ENCODE assay signal across 29 mouse cellular contexts in genomic region chr15:77331444-77331843, GRCm38 (mm10). TPM values are rescaled to one million over a fixed set of nuclear protein-coding genes. Genes with fewer than 3 reads are reported as not detected.
A peak's percentile ranks its signal among the peaks of the same experiment; 100 is the strongest.
DNase-seq lines count a peak whose midpoint lies in the region; ATAC-seq and TF ChIP-seq lines count a peak whose summit lies in the region.
"Had no signal": no experiment of that assay in that cellular context is flagged by ENCODE, and none has a peak within 500 bp of the region (broad histone marks: within the 10 kb centered on the region; RNA-seq: fewer than 3 reads in every experiment).

No protein-coding gene starts in this region.

- no peak for TF ChIP-seq POLR2A in kidney, adult 2 months (IDR thresholded peaks at IDR 0.05; ENCODE audit: low read depth, low read length)

- no peaks in the 10 kb centered on the region for H3K9me3 ChIP-seq in kidney, embryonic 15.5 days (replicated peaks)
- H3K9me3 ChIP-seq in embryonic facial prominence, embryonic 10.5 days, result no peaks in the 10 kb centered on the region
- no peaks in the 10 kb centered on the region for H3K9me3 ChIP-seq in limb, embryonic 12.5 days
- H3K9me3 ChIP-seq: embryonic facial prominence, embryonic 12.5 days; forebrain, embryonic 12.5 days; hindbrain, embryonic 10.5 days; hindbrain, embryonic 15.5 days; limb, embryonic 13.5 days; midbrain, embryonic 13.5 days; neural tube, embryonic 13.5 days had no signal

- no peak for TF ChIP-seq CTCF in kidney, adult 2 months (conservative IDR thresholded peaks at IDR 0.05; ENCODE audit: insufficient read depth, insufficient read length, low read depth, low read length)

- H3K27ac ChIP-seq in kidney, embryonic 15.5 days, result peak overlapping the region; percentile 42
- H3K27ac ChIP-seq in kidney, adult 2 months (ENCODE audit: insufficient read depth, low read depth, low read length), result no peak overlapping the region
- 0 out of 2 replicates have a peak overlapping the region, but pooled peaks have one; percentile 44 for H3K27ac ChIP-seq in embryonic facial prominence, embryonic 10.5 days (replicated peaks)
- H3K27ac ChIP-seq in limb, embryonic 12.5 days, result peak overlapping the region; percentile 68
- H3K27ac ChIP-seq: embryonic facial prominence, embryonic 12.5 days; forebrain, embryonic 12.5 days; hindbrain, embryonic 10.5 days; hindbrain, embryonic 15.5 days; limb, embryonic 13.5 days; liver, embryonic 14.5 days; macrophage; midbrain, embryonic 13.5 days; neural tube, embryonic 13.5 days had no signal

- peaks cover 36% of the 10 kb centered on the region for H3K4me1 ChIP-seq in kidney, embryonic 15.5 days
- H3K4me1 ChIP-seq in kidney, adult 2 months (ENCODE audit: control insufficient read depth, insufficient read depth, low read length), result no peaks in the 10 kb centered on the region; the same call in 1 of the 2 replicates
- H3K4me1 ChIP-seq in embryonic facial prominence, embryonic 10.5 days, result peaks cover 34% of the 10 kb centered on the region
- peaks cover 18% of the 10 kb centered on the region for H3K4me1 ChIP-seq in limb, embryonic 12.5 days (replicated peaks)

- H3K9ac ChIP-seq in kidney, embryonic 15.5 days, result no peak overlapping the region
- no peak overlapping the region for H3K9ac ChIP-seq in limb, embryonic 12.5 days (replicated peaks)
- H3K9ac ChIP-seq: embryonic facial prominence, embryonic 12.5 days; forebrain, embryonic 12.5 days; forebrain, postnatal 0 days; hindbrain, embryonic 15.5 days; limb, embryonic 13.5 days; liver, embryonic 14.5 days; midbrain, embryonic 13.5 days; neural tube, embryonic 13.5 days had no signal

- 46% methylated on average over 4 of the region's 4 CpGs for WGBS in kidney, embryonic 15.5 days
- 62% methylated on average over 4 of the region's 4 CpGs for WGBS in kidney, adult 2 months
- 81% methylated on average over 4 of the region's 4 CpGs for WGBS in embryonic facial prominence, embryonic 10.5 days
- 52% methylated on average over 4 of the region's 4 CpGs for WGBS in limb, embryonic 12.5 days

- peak; percentile 73; the same call in 1 of the 2 replicates for ATAC-seq in kidney, embryonic 15.5 days (replicated peaks; ENCODE audit: low FRiP score)
- ATAC-seq in limb, embryonic 12.5 days (ENCODE audit: insufficient number of reproducible peaks, insufficient read depth, low FRiP score, low TSS enrichment, low read depth), result no peak
- ATAC-seq: activated CD4-positive, CD25-positive, alpha-beta regulatory T cell, adult 4 months; midbrain, embryonic 13.5 days had no signal

- H3K4me2 ChIP-seq in kidney, embryonic 15.5 days, result no peak overlapping the region
- no peak overlapping the region for H3K4me2 ChIP-seq in limb, embryonic 12.5 days
- H3K4me2 ChIP-seq: embryonic facial prominence, embryonic 12.5 days; forebrain, embryonic 12.5 days; heart, embryonic 11.5 days; hindbrain, embryonic 15.5 days; limb, embryonic 13.5 days; midbrain, embryonic 13.5 days; neural tube, embryonic 13.5 days had no signal

- H3K27me3 ChIP-seq in kidney, embryonic 15.5 days, result no peaks in the 10 kb centered on the region
- no peaks in the 10 kb centered on the region for H3K27me3 ChIP-seq in kidney, adult 2 months (replicated peaks; ENCODE audit: control insufficient read depth, insufficient read depth, low read length)
- H3K27me3 ChIP-seq in embryonic facial prominence, embryonic 10.5 days (replicated peaks; ENCODE audit: low read depth, poor library complexity, severe bottlenecking), result no peaks in the 10 kb centered on the region
- H3K27me3 ChIP-seq in limb, embryonic 12.5 days, result no peaks in the 10 kb centered on the region
- H3K27me3 ChIP-seq: embryonic facial prominence, embryonic 12.5 days; forebrain, embryonic 12.5 days; hindbrain, embryonic 15.5 days; limb, embryonic 13.5 days; midbrain, embryonic 13.5 days; neural tube, embryonic 13.5 days had no signal

- no peak overlapping the region for H3K4me3 ChIP-seq in kidney, embryonic 15.5 days (replicated peaks)
- no peak overlapping the region for H3K4me3 ChIP-seq in kidney, adult 2 months (ENCODE audit: insufficient read depth, low read depth, low read length)
- H3K4me3 ChIP-seq in embryonic facial prominence, embryonic 10.5 days, result no peak overlapping the region
- H3K4me3 ChIP-seq in limb, embryonic 12.5 days (replicated peaks), result no peak overlapping the region
- H3K4me3 ChIP-seq: embryonic facial prominence, embryonic 12.5 days; forebrain, embryonic 12.5 days; hindbrain, embryonic 10.5 days; hindbrain, embryonic 15.5 days; limb, embryonic 13.5 days; midbrain, embryonic 13.5 days; neural tube, embryonic 13.5 days had no signal

- no peaks in the 10 kb centered on the region for H3K36me3 ChIP-seq in kidney, embryonic 15.5 days
- H3K36me3 ChIP-seq in kidney, adult 2 months (ENCODE audit: control insufficient read depth, insufficient read depth, low read length), result no peaks in the 10 kb centered on the region
- no peaks in the 10 kb centered on the region for H3K36me3 ChIP-seq in embryonic facial prominence, embryonic 10.5 days (replicated peaks)
- H3K36me3 ChIP-seq in limb, embryonic 12.5 days, result no peaks in the 10 kb centered on the region
- H3K36me3 ChIP-seq: embryonic facial prominence, embryonic 12.5 days; forebrain, embryonic 12.5 days; hindbrain, embryonic 10.5 days; hindbrain, embryonic 15.5 days; limb, embryonic 13.5 days; midbrain, embryonic 13.5 days; neural tube, embryonic 13.5 days had no signal

- DNase-seq in kidney, adult 2 months, result no peak
- peak; percentile 39 for DNase-seq in 3T3-L1 (ENCODE audit: low read depth, low spot score)
- DNase-seq in embryonic facial prominence, embryonic 10.5 days (ENCODE audit: low spot score), result no peak
- no peak for DNase-seq in embryo, embryonic 9.5 days (ENCODE audit: extremely low spot score)
- no peak for DNase-seq in ovary, postnatal 36 days (ENCODE audit: low spot score)
- DNase-seq: adrenal gland, adult 8-10 months; B cell, adult 2 months; cerebellum, adult 2 months; cerebellum, postnatal 25 days; heart, postnatal 10 days; kidney, adult 8-10 months; layer of hippocampus, adult 9-11 months; lung, adult 2 months; lung, postnatal 10 days; thymus, postnatal 4 days had no signal

RNA-seq across cellular contexts. Expression of gene Rbfox2, which starts 24.6 kb away (rescaled TPM):
- polyA plus RNA-seq in kidney, embryonic 15.5 days (2015; fragmentation: Nextera tagmentation; extraction: Ambion mirVana), result 41.6 and 47.7 TPM in 2 replicates
- 18.7 and 20.3 TPM in 2 replicates for polyA plus RNA-seq in kidney, adult 2 months (2012; rRNA removed)
- 60.7 and 61.9 TPM in 2 replicates for polyA plus RNA-seq in embryonic facial prominence, embryonic 10.5 days (2016; fragmentation: Nextera tagmentation; extraction: Ambion mirVana)
- 78.4 and 79.3 TPM in 2 replicates for polyA plus RNA-seq in limb, embryonic 12.5 days (2016; fragmentation: Nextera tagmentation; extraction: Ambion mirVana)
